Mouse (Mus musculus) heart, postnatal 4 days (tissue): ENCODE results near the gene Nln. TPM values are rescaled to one million over a fixed set of nuclear protein-coding genes. Genes with fewer than 3 reads are reported as not detected.
A peak's percentile ranks its signal among the peaks of the same experiment; 100 is the strongest.

Source experiments
- DNase-seq: peaks from one replicate; pipeline ENCODE4 v3.0.0; 2021
- total RNA-seq, 2 experiments: library from RNA; stranded (reverse); gene quantifications; 2 replicates each; pipeline ENCODE4 v1.2.3; 2021

The Nln gene
- total RNA-seq, result 10 to 100 TPM; 27.2 to 30.4 TPM

DNA sequence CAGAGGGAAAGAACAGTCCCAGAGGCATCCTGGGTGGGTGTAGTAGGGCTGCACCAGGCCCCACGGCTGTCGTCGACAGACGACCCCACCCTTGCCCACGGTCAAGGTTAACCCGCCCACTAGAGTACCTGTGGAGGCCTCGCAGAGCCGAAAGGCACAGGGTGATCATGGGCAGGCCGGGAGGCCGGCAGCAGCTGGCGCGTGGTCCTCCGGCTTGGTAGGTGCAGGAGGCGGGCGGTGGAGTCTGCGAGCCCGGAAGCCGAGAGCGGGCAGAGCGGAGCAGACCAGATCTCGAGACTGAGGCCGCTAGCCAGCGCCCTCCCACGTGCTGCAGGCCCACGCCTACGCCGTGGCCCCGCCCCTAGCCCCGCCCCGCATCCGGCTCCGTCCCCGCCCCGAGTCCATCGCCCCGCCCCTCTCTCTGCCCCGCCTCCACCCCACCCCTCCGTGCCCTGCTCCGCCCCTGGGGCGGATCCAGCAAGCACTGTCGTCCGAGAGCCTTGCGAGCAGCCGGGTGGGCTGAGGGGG is at the start of gene Nln, which contains the start of gene Sgtb:
Gene Nln, minus strand, starts transcription at position 327 of the 528 bp plus-strand sequence.
Gene Sgtb, plus strand, starts transcription at position 454 of the 528 bp plus-strand sequence.
- DNase-seq, result peak; percentile 87

DNA sequence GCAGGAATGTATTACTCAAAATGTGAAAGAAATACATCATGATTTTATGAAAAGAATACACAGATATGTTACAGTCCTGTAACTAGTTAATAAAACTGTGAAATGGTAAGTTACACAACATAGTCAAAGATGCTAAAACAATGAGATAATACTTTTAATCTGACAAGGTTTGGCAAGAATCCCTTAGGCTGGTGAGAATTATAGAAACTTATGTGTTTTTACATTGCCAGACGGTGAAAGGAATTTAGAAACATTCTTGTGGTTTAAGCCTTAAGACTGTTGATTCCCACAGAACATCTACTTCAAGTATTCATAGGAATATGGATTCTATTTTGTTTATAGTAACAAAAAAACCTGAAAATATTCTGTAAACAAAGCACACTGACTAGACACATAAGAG is 46.3 kb upstream of the Nln start:
- DNase-seq, result no peak

DNA sequence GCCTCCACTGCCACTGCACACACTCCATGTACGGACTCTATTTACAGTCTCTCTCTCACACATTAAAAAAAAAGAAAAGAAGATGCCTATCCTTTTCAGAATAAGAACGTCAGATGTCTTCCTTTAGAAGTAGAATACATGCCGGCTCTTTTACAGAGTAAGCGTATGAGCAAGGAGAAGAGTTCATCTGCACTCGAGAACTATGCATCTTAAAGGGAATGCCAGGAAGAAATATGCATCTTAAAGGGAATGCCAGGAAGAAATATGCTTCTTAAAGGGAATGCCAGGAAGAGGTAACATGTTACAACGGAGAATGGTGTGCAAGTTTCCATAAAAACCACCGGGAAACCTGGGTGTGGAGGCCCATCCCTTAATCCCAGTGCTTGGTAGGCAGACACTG is 45.7 kb upstream of the Nln start:
- DNase-seq, result no peak

DNA sequence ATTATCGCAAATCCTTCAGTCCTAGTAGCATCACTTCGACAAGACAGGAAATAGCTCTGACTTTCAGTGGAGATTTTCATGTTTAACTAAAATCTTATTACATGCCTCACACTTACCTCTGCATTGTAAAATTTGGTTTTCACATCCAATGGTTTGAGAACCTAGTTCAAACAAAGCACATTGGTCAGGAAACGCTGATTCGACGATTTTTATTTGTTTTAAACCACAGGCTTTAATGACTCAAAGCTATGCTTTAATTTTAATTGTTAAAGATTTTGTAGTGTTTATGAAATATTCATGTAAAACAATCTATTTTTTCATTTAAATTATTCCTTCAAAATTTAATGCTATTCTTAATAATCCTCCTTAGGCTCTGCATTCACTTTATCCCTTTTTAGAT is 44.8 kb upstream of the Nln start:
- no peak for DNase-seq

DNA sequence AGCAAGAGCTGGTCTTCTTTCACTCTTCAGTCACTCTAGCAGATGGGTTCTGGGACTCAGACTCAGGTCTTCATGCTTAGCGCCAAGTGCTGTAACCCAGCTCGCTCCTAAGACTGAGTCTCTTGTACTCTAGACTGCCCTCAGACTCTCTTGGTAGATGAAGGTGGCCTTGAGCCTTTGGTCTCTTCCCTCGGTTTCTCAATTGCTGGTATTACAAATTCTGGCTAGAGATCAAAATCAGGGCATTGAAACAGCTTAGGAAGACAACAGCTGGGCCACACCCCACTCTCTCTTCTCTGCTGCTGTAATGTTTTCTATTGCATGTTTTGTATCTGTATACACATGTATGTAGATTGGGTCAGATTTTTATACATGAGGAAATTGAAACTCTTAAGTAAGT is 36.2 kb upstream of the Nln start:
- no peak for DNase-seq

DNA sequence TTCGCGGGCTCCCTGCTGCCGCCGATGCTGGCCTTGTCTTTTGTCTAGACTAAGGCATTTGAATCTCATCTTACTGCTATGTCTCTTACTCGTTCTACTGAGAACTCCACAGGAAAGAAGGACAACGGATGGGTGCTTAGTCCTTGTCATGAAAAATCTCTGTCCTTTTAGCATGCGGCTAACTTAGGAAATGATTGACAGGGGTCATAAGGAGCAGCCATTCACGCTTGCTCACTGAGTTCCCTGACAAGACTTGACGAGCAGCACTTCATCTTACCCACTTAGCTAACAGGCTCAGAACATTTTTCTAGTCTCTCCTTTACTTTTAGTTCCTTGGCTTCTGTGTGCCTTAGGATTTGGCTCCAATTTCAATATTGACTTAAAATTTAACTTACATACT is 35.5 kb upstream of the Nln start:
- DNase-seq, result no peak

DNA sequence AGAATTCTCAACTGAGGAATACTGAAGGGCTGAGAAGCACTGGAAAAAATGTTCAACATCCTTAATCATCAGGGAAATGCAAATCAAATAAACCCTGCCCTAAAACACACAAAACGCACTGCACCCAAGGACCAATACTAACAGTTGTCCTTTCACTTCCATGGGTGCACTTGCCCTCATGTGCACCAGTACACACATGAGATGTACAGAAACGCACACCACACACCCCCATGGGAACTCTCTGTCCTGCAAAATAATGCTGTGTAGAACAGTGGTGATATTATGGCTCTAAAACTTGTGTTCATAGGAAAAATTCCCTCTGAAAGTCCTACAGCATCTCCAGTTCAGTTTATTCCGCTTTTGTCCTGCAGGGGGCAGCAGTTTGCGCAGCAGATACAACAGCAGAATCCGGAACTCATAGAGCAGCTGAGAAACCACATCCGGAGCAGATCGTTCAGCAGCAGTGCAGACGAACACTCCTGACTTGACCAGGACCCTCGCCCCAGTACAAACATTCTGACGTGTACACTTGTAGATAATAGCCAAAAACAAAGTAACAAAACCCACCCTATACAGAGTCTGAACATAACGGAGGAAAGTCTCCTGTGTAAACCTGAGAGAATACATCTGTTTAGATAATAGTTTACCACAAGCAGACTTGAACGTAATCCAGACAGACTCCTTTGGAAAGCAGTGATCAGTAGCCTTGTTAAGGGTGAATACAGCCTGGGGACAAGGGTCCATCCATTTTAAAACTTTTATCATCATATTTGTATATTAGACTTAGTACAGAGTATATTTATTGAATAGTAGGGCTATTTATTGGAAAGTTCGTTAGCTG is 30.2 kb upstream of the Nln start:
- peak; percentile 83 for DNase-seq

DNA sequence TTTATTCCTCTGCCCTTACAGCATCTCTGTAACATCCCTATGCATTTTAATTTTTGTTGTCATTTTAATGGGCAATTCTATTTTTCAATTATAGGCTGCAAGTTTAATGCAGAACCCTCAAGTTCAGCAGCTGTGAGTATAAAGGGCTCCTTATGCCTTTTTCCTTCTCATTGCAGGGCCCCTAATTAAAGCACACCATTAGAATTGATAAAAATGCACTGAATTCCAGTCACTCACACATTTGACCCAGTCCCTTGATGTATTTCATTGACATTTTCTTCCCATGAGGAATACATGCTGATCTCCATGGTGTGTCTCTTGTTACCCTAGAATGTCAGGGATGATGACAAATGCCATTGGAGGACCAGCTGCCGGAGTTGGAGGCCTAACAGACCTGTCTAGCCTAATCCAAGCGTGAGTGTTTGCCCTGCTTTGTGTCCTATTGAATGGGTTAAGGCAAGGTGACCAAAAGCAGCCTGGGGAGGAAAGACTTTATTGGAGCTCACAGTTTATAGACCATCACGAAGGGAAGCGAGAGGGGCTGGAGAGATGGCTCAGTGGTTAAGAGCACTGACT is 25.2 kb upstream of the Nln start:
- DNase-seq, result no peak

DNA sequence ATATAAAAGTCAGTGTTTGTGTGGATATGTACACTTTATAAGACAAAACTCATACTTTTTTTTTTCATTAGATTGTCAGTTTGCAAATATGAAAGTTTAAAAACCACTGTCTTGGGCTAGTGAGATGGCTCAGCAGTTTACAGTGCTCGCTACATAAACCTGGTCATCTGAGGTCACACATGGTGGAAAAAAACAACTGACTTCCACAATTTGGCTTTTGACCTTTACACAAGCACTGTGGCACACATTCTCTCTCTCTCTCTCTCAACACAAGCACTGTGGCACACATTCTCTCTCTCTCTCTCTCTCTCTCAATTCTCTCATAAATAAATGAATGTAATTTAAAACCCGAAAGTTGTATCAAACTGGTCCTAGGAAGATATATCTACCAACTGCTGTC is 23.1 kb upstream of the Nln start:
- no peak for DNase-seq

DNA sequence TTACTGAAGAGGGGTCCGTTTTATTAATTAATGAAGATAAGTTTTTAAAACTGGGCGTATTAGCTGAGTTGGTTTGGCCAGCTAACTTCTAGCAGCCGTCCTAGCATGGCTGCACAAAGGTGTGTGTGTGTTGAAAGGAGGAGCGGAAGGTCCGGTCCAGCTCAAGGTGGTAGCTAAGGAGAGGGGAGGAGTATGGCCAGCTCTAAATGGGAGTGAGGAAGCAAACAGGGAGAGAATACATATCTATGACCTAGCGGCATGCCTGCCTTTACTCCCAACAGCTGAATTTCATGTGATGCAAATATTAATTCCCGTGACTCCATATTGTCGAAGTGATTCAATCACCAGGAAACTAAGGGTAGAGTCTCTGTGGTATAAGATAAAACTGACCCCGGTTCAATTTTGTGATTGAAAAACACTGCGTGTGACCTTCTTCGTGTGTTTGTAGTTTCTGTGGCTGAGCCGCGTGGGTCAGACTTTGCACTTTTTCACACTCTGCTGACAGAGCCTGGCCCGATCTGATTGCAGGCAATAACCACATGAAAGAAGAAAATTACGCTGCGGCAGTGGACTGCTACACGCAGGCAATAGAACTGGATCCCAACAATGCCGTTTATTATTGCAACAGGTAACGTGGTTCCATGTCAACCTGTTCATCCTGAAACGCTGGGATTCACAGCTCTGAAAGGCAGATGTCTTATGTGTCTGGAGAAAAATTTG is 14.4 kb upstream of the Nln start:
- no peak for DNase-seq

DNA sequence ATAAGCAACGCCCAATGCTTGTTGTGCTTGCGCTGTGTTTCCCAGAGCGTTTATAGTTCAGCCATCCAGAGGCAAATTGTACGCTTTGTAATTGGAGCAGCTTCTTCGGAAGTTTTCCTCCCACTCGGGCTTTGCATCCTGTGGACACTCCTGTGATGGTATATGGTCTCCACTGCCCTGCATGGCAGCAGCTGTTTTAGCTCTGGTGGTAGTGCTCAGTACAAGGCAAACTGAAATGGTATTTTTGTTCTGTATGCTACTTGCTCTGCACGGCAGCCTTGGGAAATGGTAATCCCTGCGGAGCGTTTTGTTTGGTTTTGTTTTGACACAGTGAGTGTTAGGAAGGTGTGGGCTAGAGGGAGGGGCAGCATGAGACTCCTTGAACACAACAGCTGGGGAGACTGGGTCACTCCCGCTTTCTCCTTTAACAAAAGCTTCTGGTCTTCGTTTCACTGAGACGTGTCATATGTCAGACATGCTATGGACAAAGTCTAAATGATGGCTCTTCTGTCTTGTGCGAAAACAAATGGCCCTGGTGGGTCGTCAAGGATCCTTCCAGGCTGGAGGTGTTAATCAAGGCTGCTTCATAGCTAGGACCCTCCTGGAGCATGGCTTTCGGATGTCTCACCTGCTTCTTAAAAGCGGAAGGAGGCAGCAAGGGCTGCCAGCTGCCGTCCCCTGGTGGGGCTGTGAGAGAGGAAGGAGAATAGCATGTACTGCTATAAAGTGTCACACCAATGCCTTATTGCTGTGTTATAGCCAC is 12.8 kb upstream of the Nln start:
- no peak for DNase-seq

DNA sequence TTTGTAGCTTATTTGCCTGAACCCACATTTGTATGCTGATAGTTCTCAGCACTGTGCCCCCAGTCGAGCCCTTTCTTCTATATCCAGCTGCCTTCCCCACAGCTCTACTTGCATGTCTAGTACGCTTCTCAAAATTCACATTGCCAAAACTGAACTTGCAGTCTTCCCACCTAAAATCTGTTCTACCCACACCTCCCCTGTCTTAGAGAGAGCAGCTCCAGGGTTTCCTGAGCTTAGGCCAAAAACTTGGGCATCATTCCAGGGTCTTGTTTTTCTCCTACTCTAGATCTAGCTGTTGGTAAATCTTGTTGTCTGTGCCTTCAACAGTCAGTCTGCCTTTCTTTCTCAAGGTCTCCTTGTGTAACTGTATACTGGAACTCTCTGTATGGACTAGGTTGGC is 5.4 kb upstream of the Nln start:
- DNase-seq, result no peak

DNA sequence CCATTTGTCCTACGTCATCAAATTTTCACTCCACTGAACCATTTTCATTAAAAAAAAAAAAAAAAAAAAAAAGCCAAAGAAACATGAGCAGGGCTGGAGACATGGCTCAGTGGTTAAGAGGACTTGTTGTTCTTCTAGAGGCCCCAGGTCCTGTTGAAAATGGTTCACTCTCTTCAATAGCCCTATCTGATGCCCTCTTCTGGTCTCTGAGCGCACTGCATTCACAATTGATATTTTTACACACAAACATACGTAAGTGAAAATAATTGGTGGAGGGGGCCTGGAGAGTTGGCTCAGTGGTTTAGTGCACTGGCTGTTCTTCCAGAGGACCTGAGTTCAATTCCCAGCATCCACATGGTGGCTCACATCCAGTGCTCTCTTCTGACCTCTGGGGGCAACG is 4.4 kb upstream of the Nln start:
- no peak for DNase-seq

DNA sequence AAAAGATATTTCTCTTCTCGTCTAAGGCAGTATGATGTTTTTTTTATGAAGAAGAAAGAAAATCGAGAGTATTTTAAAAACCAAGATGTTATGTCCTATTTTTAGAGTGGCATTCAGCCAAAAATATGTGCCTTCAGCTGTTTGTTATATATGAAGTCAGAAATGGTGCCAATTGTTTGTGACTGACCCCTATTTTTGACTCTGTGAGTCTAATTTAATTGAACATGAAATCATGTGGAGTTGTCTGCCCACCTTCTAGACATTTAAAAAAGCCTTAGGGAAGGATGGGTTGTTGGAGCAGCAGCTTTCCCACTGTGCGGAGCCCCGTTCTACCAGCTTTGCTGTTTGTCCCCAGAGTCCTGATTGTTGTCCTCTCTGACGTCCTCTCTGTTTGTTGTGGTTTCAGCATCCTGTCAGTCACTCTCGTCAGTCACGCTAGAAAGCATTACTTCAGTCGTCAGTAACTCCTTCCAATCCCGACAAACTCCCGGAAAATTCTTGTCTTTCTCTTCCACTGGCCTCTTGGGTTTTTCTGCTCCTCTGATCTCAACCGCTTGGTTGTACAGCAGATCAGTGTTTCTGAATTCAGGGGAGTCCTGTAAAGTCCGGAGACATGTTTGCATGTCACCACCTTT is 3.0 kb upstream of the Nln start:
- DNase-seq, result no peak

DNA sequence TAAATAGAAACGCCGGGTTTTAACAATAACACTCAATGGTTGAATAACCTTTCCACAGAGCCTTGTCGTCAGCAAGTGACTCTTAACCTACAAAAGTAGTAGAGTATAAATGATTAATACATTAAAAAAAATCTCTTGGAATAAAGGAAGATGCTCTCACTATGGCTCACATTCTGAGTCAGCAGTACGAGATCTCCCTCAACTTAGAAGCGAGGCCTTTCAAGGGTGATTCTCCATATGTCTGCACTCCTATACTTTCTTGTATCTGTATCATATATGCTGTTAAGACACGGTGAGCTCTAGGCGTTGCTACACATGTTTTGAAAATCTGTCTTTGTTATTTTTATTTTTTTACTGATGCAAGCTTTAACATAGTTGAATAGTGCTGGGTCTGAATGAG is 1.1 kb upstream of the Nln start:
- no peak for DNase-seq

DNA sequence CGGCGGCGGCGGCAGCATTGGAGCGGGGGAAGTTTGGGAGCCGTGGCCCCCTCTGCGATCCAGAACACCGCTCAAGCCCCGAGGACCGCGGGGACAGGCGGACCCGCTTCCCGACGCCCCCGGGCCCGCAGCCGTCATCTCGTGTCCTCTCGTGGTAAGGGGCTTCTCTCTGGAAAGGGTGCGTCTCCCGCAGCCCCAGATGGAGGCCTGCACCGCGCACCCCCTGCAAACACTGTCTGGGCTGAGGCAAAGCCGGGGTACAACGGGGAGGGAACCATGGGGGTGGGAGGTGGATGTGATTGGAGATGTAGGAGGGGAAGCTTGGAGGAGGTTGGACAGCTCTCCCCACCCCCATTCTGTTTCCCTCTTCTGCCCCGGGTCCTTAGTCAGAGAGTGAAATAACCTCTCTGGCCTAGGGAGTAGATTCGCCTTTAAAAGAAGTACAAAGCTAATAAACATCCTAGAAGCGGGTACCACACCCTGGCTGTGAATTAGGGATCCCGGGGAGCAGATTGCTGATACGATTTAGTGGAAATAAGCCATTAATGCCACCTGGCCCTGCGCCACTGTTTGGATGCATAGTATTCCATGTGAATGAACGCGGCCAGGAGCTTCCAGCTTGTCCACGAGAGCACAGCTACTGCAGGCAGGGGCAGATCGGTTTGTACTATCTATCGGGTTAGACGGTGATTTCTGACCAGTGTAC is 555 bp upstream of the Nln start:
- DNase-seq, result peak; percentile 40

DNA sequence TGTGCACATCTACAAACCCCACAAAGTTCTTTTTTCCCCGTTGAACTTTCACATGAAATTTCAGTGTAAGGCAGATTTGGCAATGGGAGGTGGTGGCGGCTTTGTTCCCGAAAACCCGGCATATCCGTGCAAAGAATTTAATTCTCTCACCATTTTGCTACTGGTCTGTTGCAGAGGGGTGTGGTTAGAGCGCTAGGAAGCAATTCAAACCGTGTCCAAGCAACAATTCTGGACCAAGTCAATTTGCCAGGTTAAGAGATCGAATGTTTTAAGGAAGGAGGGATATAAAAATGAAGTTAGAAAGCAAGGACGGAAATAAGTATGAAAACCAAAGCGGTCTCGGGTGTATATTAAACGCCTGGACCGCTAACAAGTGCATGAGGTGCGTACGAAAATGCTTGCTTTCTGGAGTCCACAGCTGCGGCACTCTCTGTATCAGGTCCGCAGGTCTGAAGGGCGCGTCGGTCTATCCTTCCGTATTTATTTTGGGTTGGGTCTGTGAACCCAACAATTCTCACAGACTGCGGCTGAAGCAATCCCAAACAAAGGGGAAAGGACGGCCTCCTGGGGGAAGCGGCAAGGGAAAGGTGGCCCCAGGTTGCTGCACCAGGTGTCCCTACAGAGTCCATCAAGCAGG is 645 bp downstream of the Nln start:
- peak; percentile 18 for DNase-seq

DNA sequence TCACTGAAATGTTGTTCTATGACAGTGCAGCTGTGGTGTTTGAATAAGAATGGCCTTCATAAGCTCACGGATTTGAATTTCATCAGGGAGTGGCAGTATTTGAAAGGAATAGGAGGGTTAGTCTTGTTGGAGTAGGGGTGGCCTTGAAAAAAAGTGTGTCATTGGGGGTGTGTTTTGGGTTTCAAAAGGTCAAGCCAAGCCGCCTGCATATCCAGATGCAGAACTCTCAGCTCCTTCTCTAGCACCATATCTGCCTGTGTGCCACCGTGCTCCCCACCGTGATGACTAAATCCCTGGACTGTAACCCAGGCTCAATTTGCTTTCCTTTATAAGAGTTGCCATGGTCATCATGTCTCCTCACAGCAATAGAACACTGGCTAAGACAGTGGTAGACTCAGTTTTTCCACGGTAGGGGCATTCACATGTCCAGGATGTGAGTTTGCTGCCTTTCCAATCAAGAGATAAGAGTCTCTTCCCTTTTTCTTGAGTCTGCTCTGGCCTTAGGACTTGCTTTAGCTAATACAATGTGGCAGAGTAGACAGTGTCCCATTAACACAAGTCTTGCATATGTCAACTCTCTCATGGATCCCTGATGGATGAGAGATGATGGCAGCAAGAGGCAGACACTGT is 7.7 kb downstream of the Nln start:
- no peak for DNase-seq

DNA sequence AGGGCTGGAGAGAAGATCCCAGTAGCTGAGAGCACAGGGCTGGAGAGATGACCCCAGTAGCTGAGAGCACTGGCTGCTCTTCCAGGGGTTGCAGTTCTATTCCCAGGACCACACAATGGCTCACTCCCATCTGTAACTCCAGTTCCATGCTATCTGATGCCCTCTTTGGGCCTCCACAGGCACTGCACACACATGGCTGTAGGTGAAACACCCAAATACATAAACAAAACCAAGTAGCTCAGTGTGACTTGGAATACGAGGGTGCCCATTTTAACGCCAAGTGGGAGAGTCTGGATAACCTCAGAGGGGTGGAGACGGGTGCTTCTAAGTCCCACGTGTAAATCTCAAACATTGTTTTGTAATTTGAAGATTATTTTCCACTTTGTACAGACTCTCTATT is 9.0 kb downstream of the Nln start:
- DNase-seq, result no peak

DNA sequence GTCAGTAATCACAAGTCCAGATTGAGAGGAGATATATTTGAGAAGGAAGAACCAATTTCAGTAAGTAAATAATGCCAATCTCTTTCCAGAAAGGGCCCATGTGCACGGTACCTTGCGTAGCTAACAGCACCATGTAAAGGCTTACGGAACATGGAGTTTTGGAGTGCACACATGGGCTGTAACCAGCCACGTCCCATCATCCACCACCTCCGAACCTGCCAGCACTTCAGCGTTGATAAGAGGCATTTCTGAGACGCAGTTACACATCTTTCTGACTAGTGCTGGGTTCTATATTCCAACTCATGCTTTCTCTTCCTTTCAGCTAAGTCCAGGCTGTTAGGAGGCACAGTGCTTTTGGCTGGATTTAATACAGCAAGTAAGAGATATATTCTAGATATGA is 12.2 kb downstream of the Nln start:
- no peak for DNase-seq
